Mouse (Mus musculus): ENCODE data around the gene Egfl7.

The Egfl7 gene

DNA sequence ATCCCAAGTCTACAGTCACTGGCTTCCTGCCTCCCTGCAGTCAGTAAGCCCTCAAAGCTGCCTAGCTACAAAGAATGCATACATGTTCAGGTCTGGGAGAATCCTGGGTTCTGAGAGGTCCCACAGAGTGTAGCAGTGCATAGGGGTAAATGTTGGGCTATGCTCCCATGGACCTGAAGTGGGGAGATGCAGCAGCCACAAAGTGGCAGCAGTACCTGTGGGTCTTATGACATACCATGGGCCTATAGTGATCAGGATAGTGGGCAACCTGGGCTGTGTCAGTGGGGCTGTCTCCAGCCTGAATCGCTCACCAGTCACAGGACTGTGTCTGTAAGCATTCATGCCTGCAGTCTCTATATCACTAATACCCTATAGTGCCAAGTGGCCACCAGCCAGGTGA, at the start of gene Egfl7:
Gene Egfl7, plus strand, starts transcription at position 301 of the 400 bp plus-strand sequence.
- DNase-seq (ENCODE audit: extremely low spot score, low read depth, low spot score) = no peak

DNA sequence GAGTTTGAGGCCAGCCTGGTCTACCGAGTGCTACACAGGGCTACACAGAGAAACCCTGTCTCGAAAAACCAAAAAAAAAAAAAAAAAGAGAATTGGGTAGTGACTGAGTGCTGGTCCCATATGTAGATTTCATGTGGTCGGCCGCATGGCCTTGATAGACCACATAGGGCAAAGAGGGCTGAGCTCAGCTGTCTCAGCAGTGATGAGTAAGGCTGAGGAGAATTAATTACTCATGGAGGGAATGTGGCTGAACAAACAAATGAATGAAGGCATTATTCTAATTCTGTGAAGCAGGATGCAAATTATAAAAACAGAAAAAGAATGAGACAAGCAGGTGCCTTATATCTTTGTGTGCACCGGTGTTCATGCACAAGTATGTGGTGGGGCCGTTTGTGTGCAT, 48.0 kb upstream of the Egfl7 start:
- no peak for DNase-seq (ENCODE audit: extremely low spot score, low read depth, low spot score)

DNA sequence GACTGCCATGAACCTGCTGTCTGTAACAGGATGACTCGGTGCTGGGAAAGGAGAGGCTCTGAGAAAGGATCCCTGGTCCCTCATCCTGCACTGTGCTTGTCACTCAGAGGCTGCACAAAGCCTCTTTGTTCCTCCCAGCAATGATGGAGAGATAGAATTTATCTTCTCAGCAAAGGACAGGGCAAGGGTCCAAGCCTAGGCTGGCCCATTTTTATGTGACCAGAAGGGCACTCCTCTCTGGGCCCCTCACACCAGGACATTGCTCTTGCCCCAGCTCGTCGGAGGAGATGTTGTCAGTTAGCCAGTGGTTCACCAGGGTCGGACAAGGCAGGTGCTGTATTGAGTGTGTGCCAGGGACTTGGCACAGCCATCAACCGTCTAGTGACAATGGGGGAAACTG, 46.6 kb upstream of the Egfl7 start:
- no peak for DNase-seq (ENCODE audit: extremely low spot score, low read depth, low spot score)

DNA sequence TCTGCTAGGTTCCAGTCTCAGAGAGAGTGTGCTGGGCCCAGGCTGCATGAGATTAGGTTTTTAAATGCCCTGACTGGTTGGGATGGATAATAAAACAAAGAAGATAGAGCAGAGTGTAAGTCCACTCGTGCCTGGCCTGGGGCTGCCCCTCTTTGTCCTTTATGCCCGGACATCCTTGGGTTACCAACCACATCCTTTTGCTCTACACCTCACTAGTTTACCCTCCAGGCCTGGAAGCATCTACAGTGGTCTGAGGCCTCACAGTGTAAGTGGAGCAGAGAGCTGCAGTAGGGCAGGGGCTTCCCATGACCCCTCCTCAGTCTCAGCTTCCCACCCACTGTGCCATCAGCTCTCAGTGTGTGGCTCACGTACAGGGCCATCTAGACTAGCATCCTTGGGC, 45.7 kb upstream of the Egfl7 start:
- no peak for DNase-seq (ENCODE audit: extremely low spot score, low read depth, low spot score)

DNA sequence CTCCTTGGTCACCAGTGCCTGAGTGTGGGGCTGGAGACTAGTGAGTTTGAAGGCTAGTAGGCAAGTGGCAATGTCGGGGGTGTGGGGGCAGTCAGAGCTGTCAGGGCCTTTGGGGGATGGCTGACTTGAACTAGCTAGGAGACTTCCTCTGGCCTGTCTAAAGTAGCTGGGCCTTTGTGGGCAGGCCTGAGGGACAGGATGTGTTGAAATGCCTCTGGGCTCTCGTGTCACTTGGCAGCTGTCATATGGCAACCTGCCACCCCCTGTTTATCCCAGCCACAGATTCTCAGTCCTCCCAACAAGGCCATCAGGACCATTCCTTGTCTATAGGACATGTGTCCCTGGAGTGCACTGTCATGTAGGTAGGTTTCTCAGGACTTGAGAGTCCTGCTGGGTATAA, 45.2 kb upstream of the Egfl7 start:
- DNase-seq (ENCODE audit: extremely low spot score, low read depth, low spot score) = no peak

DNA sequence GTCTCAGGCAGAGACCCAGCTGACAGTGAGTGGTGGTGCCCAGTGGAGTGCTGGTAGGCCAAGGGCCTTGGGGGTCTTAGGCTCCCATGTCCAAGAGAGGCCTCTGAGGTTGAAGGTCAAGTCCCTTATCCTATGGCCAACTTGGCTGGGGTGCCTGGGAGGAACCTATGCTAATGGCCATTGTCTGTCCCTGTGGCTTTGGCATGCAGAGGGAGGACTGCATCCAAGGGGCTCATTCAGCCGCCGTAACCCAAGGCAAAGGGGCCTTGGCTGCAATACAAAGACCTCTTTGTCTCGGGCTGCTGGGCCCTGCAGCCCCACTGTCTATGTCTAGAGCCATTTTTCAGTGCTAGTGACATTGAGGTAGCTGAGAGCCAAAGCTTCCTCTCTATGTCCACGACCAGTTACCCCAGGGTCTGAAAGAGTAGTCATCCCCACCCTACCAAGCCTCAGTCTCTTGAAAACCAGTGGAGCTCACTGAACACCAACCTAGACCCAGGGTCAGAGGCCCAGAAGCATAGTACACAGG, 44.2 kb upstream of the Egfl7 start:
- no peak for DNase-seq (ENCODE audit: extremely low spot score, low read depth, low spot score)

DNA sequence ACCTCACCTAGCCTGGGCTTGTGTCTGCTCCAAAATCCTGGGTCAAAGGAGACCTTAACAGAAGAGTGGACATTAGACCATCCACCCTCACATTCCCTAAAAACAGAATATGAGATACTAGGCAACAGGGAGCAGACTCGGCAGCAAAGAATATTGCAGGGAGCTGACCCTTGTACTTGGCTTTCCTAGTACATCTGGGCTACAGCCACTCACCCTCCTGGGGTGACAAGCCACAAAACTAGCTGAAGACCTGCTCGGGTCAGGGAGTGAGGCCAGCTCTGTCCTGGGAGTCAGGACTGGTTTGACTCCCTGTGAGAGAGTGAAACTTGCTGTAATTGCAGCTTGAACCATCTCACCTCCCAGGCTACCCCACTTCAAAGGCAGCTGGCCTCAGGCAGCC, 40.3 kb upstream of the Egfl7 start:
- no peak for DNase-seq (ENCODE audit: extremely low spot score, low read depth, low spot score)

DNA sequence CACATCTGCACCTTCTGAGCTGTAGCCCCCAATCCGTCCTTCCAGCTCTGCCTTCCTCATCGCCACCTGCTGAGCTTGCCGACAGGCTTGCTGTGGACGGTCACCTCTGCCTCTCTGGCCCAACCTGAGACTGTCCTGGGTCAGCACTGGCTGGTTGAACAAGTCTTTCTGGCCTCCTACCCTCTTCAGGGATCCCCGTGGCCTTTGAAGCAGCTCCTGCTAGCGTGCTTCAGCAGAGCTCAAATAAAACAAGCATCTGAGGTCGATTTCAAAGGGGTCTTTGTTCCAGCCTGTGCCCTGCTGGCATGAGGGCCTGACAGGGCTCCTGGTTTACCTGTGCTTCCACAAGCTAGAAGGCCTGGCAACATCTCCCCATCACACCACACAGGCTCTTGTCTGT, 39.1 kb upstream of the Egfl7 start:
- no peak for DNase-seq (ENCODE audit: extremely low spot score, low read depth, low spot score)

DNA sequence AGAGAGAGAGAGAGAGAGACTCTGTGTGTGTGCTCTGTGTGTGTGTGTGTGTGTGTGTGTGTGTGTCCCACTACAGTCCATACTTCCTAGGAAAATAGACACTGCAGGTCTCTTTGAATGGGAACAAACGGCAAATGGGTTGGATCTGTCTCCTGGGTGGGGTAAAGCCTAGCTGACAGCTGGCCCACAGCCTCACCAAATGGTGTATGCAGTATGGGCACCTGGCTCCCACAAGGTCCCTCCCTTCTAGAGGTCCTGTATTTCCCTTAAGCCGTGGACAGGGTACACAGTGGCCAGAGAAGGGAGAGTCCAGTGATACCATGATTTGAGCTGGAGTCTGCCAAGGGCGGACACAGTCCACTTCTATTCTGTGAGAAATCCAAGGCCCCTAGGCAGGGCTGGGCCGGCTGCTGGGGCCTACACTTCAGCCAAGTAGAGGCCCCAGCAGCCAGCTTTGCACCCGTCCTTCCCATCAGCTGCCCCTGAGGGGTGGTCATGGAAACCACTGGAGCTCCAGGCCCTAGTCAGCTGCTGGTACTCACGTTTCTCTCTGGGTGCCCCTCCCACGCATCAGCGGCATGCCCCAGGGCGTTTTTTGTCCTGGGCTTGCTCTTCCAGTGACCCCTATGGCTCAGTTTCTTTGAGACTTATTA, 38.4 kb upstream of the Egfl7 start:
- no peak for DNase-seq (ENCODE audit: extremely low spot score, low read depth, low spot score)

DNA sequence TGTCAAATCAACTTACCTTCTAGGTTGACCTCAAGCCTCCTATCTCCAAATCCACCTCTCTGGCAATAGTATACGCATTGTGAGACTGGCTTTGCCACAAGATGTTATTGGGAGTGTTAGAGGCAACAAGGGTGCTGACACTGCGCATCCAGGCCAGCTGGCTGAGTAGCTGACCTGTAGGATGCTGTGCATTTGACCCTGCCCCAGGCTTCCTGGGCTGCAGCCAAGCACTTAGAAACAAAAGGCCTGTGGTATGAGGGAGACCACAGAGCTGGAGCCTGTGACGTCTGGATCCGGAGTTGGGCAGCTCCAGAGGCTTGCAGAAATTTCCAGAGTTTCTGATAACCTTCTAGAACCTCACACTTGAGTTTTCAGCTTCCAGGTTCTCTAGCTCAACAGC, 36.7 kb upstream of the Egfl7 start:
- DNase-seq (ENCODE audit: extremely low spot score, low read depth, low spot score) = no peak

DNA sequence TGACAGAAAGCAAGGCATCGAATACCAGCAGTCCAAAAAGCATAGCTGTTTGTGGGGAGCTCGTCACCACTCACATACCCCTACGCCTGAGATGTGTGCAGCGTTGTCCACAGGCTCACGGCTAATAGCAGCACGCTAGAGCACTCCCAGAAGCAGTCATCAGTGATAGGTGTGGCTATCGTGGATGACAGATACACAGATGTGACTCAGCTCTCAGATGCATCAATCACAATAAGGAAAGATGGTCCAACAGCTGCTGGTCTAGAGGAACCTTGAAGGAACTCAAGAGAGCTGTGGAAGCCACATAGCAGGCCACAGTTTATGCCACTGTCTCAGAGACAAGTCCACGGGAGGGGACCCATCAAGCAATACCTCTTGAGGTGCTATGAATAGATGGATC, 36.0 kb upstream of the Egfl7 start:
- no peak for DNase-seq (ENCODE audit: extremely low spot score, low read depth, low spot score)

DNA sequence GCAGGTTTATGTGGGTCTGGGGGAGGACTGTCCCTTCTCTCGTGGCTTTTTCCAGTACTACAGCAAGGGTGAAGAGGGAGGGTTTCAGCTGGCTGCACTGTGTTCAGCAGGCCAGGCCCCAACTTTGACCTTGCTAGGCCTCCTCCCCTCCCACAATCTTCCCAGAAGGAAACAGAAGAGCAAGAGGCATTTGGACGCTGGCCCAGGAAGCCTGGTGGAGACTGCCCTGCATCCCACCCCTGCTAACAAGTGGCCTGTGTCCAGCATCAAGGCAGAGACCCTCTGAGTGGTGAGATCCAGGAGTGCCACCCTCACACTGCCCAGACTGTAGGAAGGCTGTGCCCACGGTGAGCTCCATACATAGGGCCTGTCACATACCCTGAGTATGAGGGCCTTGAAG, 35.5 kb upstream of the Egfl7 start:
- no peak for DNase-seq (ENCODE audit: extremely low spot score, low read depth, low spot score)

DNA sequence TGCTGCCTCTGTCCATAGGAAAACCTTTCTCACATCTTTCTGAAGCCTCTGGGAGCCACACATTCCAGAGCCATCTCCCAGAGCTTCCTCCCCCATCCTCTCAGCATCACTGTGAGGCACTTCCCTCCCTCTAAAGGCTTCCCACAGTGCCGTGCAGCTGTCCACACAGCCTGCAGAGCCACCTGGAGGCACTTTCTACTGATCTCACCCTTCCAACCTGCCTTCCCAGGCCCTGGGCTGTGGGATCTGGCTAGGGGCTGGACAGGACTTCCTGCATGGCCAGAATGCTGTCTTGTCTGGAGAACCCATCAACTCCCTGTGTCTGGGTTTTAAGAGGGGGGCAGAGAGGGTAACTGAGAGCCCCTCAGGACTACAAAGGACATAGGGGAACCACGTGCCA, 32.3 kb upstream of the Egfl7 start:
- no peak for DNase-seq (ENCODE audit: extremely low spot score, low read depth, low spot score)

DNA sequence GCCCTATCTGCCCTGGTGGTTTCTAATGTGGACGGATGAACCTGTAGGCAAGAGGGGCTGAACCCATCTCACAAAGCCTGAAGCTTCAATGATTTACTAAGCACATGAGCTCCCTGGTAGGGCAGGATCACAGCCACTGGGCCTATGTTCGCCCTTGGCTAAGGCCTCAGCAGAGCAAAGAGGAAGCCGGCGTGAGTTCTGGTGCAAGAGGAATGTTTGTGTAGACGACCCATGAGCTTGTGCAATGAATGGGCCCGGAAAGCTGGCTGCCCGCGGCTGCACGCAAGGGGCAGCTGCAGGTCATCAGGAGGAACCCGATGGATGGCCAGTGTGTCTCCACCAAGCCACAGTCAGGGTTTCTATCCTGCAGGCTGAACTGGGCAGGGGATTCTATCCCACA, 30.0 kb upstream of the Egfl7 start:
- no peak for DNase-seq (ENCODE audit: extremely low spot score, low read depth, low spot score)

DNA sequence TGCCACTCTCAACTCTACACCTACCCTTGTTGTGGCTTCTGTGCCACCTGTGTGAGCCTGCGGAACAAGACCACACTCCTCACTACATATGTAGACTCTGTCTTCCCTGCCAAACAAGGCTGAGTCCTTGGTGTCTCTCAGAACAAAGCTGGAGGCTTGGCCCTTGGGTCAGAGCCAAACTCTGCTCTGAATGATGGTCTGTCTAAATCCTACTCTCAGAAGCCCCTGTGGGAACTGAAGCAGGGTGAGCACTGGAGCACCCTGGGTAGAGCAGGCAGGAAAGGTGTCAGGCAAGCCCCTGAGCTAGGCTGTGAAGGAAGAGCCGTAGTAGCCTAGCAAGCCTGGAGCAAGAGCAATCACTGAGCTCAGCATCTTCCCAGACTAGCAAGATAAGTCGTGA, 29.6 kb upstream of the Egfl7 start:
- DNase-seq (ENCODE audit: extremely low spot score, low read depth, low spot score) = no peak

DNA sequence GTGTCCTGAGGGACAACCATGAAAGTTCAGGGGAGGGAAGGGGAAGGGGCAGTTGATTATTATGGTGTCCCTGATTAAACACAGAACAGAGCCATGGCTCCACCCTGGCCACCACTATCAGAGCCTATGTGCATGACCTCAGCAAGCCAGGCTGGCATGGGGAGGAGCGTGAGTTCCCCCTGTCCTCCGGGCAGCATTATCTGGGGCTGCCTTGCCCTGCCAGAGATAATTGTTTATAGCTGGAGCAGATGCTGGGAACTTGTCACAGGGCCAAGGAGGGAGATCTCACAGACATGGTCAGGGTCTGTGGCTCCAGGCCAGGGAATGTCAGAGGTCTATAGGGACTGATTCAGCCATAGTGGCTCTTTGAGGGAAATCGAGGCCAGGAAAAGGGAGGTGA, 29.0 kb upstream of the Egfl7 start:
- DNase-seq (ENCODE audit: extremely low spot score, low read depth, low spot score) = no peak

DNA sequence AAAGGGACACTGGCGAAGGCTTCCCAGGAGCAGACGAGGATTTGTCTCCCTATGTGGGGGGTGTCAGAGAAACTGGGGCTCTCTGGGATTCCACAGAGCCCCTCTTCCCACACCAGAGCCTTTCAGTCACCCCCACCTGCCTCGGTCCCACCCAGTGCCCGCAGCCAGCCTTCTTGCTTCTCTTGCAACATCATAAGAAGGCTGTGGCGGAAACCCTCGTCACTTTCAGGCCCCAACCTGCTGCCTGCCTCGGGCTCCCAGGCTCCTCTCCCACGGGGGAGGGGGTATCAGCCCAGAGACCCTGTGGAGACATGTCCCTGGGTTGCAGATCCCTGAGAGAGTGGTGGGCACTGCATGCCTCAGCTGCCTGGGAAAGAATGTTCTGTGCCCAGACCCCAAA, 28.4 kb upstream of the Egfl7 start:
- DNase-seq (ENCODE audit: extremely low spot score, low read depth, low spot score) = no peak

DNA sequence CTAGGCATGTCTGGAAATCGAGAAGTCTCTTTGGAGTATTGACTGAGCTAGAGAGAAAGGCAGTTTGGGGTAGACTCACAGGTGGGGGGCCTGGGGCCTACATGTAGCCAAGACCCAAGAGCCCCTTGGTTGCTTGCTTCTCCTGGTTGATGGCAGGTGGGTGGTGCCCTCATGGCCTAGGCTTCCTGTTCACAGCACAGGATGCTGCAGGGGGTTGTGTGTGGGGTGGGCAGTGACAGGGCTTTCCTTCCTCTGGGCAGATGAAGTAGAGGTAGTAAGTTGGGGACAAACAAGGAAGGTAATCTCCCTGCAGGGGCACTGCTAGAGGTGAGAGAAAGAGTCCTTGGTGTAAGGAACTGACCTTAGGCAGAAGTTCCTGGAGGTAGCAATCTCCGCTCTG, 27.7 kb upstream of the Egfl7 start:
- no peak for DNase-seq (ENCODE audit: extremely low spot score, low read depth, low spot score)

DNA sequence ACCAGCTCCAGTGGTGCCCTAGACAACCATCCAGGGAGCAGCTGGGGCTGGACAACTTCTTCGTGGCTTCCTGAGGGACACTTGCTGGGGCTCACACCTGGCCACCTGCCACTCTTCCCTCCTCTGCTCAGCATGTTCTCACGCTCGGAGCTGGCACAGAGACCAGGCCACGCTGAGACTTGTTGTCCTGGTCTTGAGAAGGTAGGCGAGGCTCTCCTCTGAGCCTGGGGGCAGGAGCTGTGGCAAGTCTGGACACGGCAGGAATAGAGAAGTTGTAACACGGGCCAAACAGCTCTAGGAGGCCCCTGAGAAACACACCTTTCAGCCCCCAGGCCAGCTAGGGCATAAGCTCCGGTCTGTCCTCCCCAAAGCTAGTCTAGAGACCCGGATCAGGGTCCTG, 25.9 kb upstream of the Egfl7 start:
- no peak for DNase-seq (ENCODE audit: extremely low spot score, low read depth, low spot score)

DNA sequence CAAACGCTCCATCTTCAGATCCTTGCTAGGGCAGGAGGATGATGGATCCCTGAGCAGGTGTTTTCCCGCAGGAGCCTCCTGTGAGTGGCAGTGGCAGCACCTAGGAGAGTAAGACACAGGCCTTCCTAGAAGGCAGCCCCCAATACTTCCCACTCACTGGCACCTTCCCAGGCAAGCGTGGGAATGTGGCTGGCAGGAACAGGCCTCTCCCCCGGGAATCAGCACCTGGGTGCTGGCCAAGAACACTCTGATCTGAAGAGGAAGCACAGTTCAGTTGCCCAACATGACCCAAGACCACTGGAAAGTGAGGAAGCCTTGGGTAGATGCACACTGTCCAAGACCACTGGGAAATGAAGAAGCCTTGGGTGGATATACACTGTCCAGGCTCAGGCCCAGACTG, 24.7 kb upstream of the Egfl7 start:
- no peak for DNase-seq (ENCODE audit: extremely low spot score, low read depth, low spot score)

DNA sequence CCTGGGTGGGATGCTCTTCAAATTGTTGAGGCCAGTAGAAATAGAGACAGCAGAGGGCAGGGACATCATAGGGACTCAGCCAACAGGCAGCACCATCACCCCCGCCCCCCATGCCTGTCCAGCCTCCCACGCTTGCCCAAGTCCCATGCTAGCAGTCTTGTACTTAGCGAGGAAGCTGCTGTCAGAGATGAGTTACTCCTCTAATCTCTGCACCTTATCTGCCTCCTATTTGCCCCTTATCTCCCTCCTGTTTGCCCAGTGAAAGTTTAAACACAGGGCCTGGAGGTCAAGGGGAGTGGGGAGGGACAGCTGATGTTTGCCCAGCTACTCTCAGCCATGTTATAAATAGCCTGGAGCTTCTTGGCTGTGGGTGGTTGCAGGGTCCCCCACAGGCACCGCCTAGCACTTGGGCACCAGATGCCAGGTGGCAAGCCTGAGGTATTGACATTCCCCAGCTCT, 23.2 kb upstream of the Egfl7 start:
- no peak for DNase-seq (ENCODE audit: extremely low spot score, low read depth, low spot score)

DNA sequence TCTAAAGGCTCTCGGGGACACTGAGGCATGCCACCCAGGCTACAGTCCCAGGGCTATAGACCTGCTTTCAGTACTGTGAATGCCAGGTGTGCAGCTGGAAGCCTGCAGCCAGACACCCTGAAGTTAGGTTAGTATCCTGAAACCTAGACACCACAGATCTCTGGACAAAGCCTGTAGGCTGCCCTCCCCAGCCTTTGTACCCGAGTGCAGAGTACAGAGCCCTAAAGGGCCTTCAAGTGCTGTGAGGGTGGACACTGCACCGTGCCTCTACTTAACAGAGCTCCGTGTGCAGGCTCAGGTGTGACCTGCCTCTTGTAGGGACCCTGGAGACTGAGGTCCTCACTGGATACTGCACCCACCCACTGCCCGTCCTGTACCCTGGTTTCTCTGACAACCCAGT, 19.3 kb upstream of the Egfl7 start:
- no peak for DNase-seq (ENCODE audit: extremely low spot score, low read depth, low spot score)

DNA sequence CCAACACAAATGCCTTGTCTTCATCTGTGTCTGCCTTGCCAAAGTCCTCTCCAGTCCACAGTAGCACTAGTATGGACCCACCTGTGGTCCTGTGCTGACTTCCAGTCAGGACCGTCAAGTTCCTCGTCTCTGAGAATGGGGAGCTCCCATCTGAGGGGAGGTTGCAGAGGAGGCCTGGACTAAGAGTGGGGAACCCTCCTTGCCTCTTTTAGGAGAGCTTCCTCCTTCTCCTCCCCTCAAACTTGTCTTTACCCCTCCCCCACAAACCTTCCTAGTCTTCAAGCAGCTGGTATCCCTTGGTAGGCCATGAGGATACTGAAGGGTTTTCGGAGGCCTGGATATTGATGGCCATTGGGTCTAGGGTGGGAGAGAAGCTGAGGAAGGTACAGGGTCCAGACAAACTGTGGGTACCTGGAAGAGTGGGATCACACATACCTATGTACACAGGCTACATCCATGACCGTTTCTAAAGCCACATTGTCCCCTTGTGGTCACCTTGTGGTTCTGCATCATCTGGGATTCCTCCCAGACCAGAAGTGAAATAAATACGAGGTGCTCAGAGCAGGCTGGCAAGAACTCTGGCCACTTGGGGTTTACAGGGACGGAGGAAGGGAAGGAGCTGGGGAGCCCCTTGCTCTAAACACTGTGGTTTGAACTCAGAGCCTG, 18.3 kb upstream of the Egfl7 start:
- peak; percentile 74 for DNase-seq (ENCODE audit: extremely low spot score, low read depth, low spot score)

Data from hindlimb bud, embryonic 11.5 days (tissue).